Mouse (Mus musculus) megakaryocyte, embryonic 14.5 days (primary cell): ENCODE measurements around the gene Erg.

ENCODE experiments used
- FLI1 ChIP-seq: IDR thresholded peaks from 2 replicates; pipeline ENCODE4 v1.6.1; 2012; ENCODE audit warnings: low read length, inconsistent platforms, mixed read lengths
- GATA1 ChIP-seq: IDR thresholded peaks from 3 replicates; pipeline ENCODE4 v1.6.1; 2012; ENCODE audit warnings: mixed read lengths, low read length, inconsistent platforms, borderline replicate concordance

- TF ChIP-seq GATA1 (no peak), FLI1 (no peak)
Measured at GRCm38 (mm10) chr16:95608624-95609023, 22.2 kb upstream of the Erg start.
